Mouse (Mus musculus): ENCODE results near the gene Gm9821.

Gm9821 gene

DNA sequence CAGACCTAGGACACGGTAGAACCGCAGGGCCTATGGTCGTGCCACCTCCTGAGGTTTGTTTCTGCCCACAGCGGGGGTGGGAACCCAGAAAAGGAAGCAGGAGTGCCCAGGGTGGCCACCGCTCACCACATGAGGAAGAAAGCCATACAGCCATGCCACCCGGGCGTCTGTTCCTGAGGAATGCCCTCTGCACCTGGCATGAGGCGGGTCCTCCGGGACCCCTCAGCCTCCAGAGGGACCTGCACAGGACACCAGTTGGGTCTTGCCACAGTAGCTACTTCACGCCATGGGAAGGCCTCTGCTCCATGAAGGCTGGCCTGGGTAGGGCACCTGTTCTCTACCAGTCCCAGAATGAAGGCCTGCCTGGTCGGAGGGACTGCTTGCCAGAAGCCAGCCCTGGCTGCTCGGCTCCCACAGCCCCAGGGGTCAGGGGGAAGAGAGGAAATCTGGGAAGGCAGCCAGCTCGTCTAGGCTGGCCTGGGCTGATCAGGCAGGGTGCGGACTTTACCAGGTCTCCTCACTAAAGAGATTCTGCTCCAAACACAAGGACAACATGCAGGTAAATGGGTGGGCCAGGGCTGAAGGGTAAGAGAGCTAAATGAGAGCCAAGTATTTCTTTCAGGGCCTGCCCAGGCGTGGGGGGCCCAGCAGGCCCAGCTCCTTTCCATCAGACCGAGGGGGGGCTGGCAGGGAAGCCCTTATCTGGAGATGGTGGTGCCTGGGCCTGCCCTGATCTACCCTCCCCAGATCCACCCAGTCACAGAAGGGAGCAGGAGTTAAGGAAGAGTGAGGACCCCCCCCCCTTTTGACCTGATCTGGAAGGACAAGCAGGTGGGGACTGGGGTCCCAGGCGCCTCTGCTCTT is 4.1 kb downstream of the Gm9821 start:
- DNase-seq: peak; percentile 75

DNA sequence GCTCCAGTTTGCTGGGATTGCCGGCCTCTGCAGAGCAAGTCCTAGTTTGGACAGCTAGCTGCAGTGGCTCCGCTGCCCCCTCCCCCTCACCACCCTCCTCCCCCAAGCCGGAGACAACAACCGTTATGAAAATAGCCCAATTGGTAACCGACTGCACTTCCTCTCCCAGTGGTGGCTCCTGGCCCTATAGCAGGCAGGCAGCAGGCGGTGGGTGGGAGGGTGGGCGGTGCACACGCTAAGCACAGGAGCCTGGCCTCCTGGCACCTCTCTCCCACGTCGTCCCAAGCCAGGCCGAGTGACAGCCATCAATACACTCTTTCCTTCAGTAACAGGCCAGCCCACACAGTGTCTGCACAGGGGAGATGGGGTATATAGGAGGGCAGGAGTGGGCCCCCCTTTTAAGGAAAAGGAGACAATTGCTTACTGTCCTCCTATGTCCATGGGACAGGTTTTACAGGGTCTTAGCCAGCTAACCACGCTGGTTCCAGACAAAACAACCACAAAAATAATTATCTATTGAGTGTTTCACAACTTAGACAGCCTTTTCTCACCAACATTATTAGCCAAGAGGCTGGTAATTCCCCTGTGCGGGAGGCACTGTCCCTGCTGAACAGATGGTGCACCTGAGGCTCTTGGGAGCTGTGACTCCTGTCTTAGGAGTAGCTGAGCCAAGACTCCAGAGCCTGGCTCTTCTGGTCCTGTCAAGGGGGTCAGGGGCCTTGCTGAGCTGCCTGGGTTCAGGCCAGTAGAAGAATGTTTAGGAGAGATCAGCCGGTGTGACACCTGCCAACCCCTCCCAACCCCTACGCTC is 5.0 kb downstream of the Gm9821 start:
- peak; percentile 76 for DNase-seq

DNA sequence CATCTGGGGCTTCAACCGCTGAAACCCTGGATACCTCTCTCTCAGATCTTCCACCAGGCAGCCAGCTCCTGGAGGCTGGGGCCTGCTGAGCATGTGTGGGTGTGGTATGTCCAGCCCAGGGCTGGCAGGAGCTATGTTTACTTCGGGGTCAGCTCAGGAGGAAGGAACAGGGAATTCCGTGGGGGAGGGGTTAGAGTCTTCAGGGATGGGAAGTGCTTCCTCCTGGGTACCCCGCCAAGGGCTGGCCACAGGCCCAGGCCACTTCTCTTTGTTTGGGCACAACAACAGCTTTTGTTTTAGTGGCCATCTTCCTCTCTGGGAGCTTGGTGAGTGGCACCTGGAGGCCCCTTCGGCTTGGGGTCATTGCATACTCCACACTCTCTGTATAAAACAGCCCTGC is 8.3 kb downstream of the Gm9821 start:
- DNase-seq: peak; percentile 54

DNA sequence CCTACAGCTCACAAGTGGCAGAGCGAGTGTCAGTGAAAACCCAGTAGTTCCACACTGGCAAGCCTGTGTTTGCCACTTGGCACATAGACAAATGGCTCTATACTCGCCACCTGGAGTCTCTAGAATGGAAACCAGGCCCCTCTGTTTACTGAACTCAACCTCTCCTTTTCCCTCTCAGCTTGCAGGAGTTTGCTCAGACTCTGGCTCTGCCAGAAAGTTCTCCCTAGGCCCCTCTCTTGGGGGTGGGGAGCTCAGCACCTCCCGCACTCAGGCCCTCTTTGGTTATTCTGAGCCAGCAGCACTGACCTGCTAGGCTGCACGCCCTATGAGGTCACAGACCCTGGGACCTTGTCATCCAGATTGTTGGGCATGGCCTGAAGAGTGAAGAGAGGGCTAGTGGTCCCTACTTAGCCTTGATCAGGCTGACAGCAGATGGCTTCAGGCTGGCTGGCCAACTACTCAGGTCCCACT is 9.7 kb downstream of the Gm9821 start:
- DNase-seq: no peak

DNA sequence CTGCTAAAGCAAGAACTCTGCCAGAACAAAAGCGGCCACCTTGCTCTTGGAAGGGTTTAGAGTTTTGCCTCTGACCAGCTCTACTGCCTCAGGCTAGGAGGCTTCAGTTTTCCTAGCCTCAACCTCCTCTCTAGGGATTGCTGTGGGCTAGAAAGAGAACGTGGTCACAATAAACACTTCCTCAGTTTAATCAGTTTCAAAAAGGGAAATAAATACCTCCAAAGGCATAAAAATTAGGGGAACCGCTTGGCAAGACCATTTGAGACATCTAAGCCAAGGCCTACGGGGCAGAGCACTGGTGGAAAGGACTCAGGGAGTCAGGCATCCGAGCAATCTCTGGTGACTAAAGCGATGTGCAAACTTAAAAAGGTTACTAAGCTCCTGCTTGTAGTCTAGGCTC is 10.4 kb downstream of the Gm9821 start:
- no peak for DNase-seq

DNA sequence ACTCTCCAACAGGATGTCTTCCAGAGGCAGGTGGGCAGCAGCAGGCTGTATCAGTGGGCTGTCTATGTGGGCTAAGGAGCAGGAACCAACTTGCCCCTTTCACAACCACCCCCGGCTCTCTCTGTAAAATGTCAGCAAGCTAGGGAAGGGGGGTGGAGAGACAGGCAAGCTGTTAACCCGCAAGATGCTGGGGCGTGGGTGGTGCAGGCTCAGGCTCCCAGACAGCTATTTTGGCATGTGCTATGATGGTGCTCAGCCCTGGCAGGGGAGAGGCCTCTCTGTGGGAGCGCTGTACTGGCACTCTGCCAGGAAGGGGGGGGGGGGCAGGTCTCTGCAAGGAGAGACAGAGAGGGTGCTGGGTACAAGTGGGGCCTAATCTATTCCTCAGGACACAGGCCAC is 11.6 kb downstream of the Gm9821 start:
- no peak for DNase-seq

DNA sequence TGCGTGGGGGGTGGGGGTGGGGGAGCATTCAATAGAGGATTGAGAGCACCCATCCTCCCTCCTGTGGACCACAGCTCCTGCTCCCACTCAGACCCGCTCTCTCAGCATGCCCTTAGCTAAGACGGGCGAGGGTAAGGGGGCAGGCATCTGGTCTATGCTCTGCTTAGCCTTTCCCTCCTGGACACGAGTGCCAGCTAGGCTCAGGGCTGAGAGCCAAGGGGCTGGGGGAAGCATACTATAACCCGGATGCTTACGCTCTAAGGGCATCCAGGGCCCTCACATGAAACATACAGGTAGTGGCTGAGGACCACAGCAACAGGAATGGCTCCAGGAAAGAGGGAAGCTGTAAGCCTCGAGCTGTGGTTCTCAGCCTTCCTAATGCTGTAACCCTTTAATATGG is 12.5 kb downstream of the Gm9821 start:
- no peak for DNase-seq

DNA sequence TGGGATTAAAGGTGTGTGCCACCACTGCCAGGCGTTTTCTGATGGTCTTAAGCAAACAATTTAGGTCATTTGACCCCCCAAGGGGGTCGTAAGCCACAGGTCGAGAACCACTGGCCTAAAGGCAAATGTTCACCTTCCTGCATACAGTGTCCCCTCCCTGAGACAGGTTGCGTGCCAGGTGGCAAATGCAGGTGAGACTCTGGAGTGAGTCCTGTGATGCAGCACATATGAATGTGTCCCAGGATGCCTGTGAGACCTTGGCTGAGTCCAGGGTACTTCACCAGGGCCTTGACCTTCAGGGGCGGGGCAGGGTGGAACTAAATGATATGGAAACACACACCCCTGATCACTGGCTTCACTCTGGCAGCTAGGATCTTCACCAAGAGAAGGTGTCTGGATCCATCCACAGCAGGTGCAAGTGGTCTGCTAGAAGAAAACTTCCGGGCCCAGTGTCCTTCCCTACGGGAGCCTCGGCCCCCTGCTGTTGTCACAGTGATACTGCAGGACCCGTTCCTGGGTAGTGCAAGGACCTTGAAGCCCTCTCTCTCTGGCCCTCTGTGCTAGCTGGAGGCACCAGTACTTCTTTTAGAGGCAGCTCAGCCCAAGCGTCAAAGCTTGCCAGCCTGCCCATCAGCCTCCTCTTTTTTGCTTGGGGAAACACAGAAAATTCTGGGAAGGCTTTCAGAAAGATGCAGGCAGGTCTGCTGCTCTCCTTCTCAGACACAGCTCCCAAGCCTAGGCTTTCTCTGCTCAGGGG is 13.4 kb downstream of the Gm9821 start:
- peak; percentile 60 for DNase-seq

DNA sequence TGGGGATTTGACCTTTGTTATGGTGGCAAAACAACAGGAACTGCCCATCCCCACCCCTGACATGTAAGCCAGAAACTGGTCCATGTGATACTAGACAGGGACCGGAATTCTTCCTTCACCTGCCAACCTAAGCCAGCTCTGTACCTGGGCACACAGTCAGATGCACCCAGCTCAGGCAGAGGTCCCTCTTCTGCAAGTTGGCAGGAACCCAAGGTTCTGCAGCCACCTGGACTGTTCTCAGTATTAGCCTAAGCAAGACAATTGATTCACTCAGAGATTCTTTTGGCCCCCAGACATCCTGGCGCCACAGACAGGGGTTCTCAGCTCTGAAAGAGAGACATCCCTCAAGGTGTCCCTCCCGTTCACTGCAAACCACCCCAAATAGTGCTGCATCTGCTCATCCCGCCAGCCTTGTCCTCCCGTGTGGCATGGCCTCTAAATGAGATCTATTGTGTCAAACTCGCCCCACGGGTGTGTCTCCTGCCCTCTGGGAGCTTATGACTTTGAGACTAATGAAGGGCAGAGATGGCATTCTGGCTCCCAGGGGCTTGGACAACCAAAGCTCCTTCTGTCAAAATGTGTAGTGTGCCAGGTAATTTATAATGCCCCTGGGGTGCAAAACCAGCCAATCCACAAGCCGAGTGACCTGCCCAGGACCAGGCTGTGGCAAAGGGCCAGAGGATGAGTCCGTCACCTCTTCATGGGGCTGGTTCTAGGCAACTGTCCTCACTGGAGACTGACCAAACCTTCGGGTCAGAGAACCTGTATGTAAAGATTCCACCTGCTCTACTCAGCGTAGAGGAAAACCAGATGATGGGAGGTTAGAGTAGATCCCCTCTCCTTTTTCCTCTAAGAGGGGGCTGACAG is 14.3 kb downstream of the Gm9821 start:
- peak; percentile 86 for DNase-seq

DNA sequence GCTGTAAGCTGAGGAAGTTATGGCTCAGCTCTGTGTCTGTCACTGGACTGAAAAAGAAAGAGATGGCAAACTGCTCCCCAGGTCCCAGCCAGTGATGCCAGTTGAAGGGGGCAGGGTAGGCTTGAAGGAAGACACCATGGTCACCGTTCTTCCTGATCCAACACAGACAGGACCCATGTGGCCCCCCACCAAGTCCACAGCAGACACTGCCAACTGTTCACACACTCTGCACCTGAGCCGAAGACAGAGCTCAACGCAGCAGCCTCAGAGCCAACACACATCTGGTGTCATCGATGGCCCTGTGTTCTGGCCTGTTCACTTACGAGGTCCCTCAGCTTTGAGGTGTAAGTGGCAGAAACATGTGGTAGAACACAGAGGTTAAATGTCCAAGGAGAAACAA is 15.0 kb downstream of the Gm9821 start:
- no peak for DNase-seq

DNA sequence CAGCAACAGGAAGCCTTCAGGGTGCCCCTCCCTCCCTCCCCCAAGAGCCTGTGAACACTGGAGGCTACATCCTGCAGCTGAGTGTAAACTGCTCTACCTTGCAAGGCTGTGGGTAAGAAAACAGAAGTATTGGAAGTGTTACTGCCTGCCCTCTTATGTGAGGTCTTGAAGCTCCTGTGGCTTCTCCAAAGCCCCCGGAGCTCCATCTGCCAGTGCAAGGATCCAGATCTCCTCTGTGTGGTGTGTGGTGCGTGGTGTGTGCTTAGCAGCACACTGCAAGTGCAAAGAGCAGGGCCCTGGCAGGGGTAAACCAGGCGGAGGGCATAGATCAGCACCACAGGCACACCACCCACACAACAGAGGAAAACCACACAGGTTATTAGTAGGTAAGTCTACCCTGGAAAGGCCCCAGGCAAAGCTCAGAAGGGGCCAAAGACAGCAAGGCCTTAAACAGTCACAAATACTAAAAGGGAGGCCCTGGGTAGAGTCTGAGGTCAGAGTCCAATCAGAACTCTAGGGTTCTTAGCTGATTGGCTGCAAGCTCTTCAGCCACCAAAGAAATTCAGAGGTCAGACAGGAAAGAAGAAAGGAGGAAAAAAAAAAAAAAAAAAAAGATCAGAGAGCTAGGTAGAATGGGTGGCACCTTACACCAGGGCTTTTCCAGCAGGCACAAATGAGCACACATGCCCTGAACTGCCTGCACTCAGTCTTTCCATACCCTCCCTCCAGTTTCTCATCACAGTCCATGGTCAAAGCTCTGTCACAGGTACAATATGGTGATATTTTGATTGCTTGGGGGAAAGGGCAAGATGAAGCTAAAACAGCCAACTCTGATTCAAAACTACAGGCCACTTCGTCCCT is 16.6 kb downstream of the Gm9821 start:
- DNase-seq: no peak

DNA sequence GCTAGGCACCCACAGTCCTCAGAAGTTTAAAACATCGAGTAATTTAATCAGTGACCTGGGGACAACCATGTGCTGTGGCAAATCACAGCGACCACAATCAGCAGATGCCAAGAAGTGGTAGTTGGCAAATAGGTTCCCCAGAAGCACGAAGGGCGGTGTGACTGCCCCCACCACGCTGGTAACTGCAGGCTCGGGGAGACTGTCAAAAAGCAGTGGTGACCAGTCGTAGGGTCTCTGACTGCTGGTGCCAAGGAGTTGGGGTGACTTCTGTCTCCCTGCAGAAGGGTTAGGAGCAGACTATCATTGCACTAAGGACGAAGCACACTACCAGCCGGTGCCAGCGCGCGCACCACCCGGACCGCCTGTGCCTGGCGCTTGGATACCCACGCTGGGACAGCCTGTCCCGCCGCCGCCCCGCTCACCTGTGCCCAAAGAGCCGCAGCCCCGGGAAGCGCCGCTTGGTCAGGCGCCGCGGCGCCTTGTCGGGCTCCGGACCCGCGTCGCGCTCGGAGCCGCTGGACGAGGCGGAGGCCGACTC is 17.4 kb downstream of the Gm9821 start:
- DNase-seq: peak; percentile 58

DNA sequence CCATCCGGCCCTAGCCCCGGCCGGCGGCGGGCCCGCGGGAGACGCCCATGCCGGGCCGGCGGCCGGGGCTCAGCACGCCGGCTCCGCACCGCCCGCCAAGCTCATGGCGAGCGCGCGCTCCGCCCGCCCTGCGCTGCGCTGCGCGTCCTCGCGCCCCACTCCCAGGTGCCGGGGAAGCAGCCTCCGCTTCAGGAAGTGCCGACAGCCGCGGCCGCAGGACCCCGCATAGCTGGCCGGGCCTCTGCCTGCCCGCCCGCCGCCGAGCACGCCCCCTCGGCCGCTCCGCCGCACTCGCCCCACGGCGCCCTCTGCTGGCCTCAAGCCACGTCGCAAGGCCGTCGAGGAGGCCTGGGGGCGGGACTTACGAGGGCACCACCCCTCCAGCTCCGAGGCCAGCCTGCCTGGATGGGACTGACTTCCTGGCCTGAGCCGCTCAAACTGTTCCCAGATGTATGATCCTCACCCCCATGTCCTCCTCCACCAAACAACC is 18.0 kb downstream of the Gm9821 start:
- DNase-seq: peak; percentile 95

DNA sequence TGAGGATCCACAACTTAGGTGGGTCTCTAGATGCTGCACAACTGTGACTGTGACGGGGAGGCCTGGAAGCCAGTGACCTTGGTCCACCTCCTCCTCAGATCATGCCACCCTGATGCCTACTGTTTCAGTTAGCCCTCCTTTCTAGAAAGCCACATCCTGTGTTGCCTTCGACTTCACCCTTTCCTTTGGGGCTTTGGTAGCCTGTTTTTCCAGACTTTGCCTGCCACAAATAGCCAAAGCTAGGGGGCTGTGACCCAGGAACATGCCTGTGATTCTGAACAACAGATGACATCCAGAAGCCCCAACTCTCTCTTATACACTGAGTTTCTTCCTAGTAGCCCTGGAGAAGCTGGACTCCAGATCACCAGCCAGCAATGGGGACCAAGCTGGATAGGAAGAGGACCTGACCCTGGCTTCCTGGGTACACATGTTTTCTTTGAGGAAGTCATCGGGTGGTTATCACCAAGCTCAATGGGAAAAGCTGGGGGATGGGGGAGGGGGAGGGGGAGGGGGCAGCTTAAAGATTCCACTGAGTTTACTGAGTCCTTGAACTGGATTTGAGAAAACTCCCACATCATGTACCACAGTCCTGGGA is 19.2 kb downstream of the Gm9821 start:
- no peak for DNase-seq

DNA sequence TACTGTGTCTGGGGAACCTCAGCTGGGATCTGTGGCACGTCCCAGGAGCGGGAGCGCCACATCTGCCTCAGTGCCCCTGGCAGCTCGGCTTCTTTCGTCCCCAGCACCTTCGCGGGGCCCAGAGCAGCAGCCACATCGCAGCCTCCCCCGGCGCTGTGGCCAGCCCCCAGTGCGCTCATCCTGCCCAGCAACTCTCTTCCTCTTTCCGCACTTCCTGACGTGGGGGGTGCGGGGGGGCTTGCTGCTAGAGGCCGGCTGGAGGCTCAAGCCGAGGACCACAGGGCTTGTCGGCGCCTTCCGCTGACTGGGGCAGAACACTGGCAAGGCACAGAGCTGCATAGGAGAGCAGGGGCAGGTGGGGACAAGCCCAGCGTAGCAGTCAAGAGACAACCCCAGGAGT is 19.9 kb downstream of the Gm9821 start:
- DNase-seq: no peak

DNA sequence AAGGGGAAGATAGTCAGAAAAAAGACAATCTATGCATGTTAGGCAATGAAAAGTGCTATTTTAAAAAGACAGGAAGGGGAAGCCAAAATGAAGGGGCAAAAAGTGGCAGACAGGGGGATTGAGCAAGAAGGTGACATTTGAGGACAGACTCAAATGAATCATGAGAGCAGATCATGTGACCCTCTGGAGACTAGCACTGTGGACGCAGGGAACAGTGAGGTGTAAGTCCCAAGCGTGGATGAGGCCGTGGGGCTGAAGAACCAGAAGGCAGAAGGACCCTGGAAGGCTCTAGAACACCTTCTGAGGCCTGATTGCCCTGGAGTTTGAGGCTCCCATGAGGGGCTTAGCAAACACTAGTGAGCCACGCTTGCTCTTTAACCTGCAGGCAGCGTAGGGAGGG is 20.9 kb downstream of the Gm9821 start:
- no peak for DNase-seq

DNA sequence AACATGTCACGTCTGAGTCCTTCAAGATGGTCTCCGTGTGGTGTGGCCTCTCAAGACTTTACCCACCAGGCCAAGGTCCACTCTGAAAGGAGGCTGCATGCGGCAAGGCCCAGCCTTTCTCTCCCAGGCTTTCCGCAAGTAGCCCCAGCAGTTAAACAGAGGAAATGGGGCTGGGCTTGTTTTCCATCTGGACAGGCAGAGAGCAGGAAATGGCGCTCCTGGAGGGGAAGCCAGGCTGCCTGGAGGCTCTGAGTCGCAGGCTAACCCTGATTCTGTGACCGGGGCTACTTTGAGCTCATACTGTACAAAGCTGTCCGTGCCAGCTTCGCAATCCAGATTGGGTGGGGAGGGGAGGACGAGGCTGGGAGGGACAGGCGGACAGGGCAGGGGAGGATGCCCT is 22.5 kb downstream of the Gm9821 start:
- DNase-seq: no peak

DNA sequence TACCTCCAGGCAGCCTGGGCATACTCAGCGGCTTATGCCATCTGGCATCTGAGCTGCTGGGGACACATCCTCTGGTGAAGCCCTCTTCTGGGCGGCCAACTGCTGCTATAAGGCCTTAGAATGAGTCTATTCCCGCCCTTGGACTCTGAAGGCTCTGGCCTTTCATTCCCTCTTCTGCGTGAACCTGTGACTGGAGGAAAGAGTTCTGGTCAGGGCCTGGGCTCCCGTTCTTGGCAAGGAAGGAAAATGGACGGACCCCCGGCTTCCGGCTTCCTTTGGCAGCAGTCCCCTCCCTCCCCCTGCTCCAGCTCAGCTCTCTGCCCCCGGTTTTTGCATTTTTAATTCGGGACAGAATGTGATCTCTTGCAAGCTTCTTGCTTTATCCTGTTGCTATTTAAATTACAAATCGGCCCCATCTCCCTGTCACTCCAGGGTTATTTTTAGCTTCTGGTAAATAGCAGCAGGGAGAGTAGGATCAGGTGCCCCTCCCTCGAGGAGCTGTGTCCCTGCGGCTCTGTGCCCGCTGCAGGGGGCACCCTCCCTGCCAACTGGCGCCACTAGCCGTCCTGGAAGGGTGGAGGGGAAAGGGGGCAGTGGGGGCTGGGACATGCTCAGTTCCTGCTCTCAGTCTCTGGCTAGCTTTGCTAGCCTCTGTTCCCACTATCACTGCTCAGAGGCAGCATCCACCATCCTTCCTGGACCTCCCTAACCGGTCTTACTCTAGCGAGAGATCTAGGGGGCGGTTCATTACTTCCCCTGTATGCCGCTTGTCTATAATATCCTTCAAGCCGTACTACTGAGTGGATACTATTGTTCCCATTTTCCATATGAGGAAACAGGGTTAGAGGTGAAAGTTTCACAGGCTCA is 26.0 kb downstream of the Gm9821 start:
- peak; percentile 82 for DNase-seq

DNA sequence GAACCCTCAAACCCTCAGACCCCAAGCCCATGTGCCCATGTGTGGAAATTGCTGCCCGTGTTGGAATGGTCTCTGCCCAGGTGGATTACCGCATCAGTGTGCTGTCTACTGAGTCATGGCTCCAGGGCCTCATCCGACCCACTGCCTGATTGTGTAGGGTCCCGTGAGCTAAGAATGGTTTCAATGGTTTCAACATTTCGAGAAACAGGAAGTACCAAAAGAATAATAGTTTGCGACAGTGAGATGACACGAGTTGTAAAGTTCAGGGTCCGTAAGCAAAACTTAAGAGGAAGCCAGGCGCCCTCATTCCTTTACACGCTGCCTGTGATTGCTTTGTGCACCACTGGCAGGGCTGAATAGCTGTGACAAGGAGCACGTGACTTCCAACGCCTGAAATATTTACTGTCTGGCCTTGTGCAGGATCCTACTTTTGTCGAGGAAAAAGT is 26.6 kb downstream of the Gm9821 start:
- DNase-seq: no peak

All from cerebellum, adult 11 months (tissue).